Mouse (Mus musculus) kidney, postnatal 25 days (tissue): ENCODE data around the gene Stat1.

Experiments
- DNase-seq, 2 experiments: peaks; one replicate each; pipeline ENCODE4 v3.0.0; 2021; ENCODE audit warnings: mixed read lengths in 2 of 2

Gene Stat1

GRCm38 (mm10) chr1:52118860-52119591 is at the start of gene Stat1:
Stat1 (plus strand) TSS chr1:52119440.
- DNase-seq = peak; percentile 91 to 93

GRCm38 (mm10) chr1:52079724-52080367 is 39.4 kb upstream of the Stat1 start:
- no peak for DNase-seq

- no peak for DNase-seq
Observed at GRCm38 (mm10) chr1:52080375-52080774, 38.9 kb upstream of the Stat1 start.

- no peak for DNase-seq
Observed at GRCm38 (mm10) chr1:52086236-52086635, 33.0 kb upstream of the Stat1 start.

- no peak for DNase-seq
Observed at GRCm38 (mm10) chr1:52087128-52087527, 32.1 kb upstream of the Stat1 start.

- no peak for DNase-seq
Observed at GRCm38 (mm10) chr1:52088634-52089033, 30.6 kb upstream of the Stat1 start.

- DNase-seq = peak in 1 of 2 experiments; percentile 58
Observed at GRCm38 (mm10) chr1:52098618-52099232, 20.5 kb upstream of the Stat1 start.

- DNase-seq = no peak
Observed at GRCm38 (mm10) chr1:52100496-52100895, 18.7 kb upstream of the Stat1 start.

- no peak for DNase-seq
Observed at GRCm38 (mm10) chr1:52102795-52103194, 16.4 kb upstream of the Stat1 start.

GRCm38 (mm10) chr1:52107206-52107605 is 12.0 kb upstream of the Stat1 start:
- DNase-seq = no peak

GRCm38 (mm10) chr1:52111217-52111616 is 8.0 kb upstream of the Stat1 start:
- no peak for DNase-seq

- peak in 1 of 2 experiments; percentile 21 for DNase-seq
Observed at GRCm38 (mm10) chr1:52112301-52112700, 6.9 kb upstream of the Stat1 start.

- no peak for DNase-seq
Observed at GRCm38 (mm10) chr1:52113067-52113665, 6.1 kb upstream of the Stat1 start.

GRCm38 (mm10) chr1:52113666-52114069 is 5.6 kb upstream of the Stat1 start:
- peak; percentile 98 to 99 for DNase-seq

- no peak for DNase-seq
Observed at GRCm38 (mm10) chr1:52116441-52116840, 2.8 kb upstream of the Stat1 start.

- no peak for DNase-seq
Observed at GRCm38 (mm10) chr1:52117777-52118176, 1.5 kb upstream of the Stat1 start.

GRCm38 (mm10) chr1:52119691-52120090 is 451 bp downstream of the Stat1 start:
- DNase-seq = peak; percentile 21 to 53

GRCm38 (mm10) chr1:52120191-52120590 is 951 bp downstream of the Stat1 start:
- DNase-seq = no peak

GRCm38 (mm10) chr1:52121052-52121451 is 1.8 kb downstream of the Stat1 start:
- no peak for DNase-seq

GRCm38 (mm10) chr1:52124818-52125217 is 5.6 kb downstream of the Stat1 start:
- DNase-seq = no peak

GRCm38 (mm10) chr1:52127350-52127749 is 8.1 kb downstream of the Stat1 start:
- DNase-seq = no peak

GRCm38 (mm10) chr1:52129794-52130193 is 10.6 kb downstream of the Stat1 start:
- no peak for DNase-seq

GRCm38 (mm10) chr1:52131787-52132377 is 12.6 kb downstream of the Stat1 start:
- DNase-seq = no peak
